Mouse (Mus musculus) hindbrain, embryonic 13.5 days (tissue): ENCODE results near the gene Cela1. TPM values are rescaled to one million over a fixed set of nuclear protein-coding genes. Genes with fewer than 3 reads are reported as not detected.

Experiments
- ATAC-seq: fragments of 200-750 bp; cut with Nextera tagmentation; 2 replicates; pipeline ENCODE4 v1.8.0; 2017; ENCODE audit warnings: moderate TSS enrichment; ENCODE audit not compliant: low FRiP score
- H3K27ac ChIP-seq: fragments of 300-500 bp; sonication (generic); 2 replicates; pipeline ENCODE4 v1.5.1; 2015; ENCODE audit warnings: inconsistent platforms, mild to moderate bottlenecking, moderate library complexity
- H3K27me3 ChIP-seq: fragments of 300-500 bp; sonication (generic); 2 replicates; pipeline ENCODE4 v1.6.1; 2015; ENCODE audit warnings: mild to moderate bottlenecking, inconsistent platforms
- H3K36me3 ChIP-seq: fragments of 300-500 bp; sonication (generic); 2 replicates; pipeline ENCODE4 v1.6.1; 2015; ENCODE audit warnings: mild to moderate bottlenecking, inconsistent platforms
- H3K4me1 ChIP-seq: fragments of 300-500 bp; sonication (generic); replicated peaks from 2 replicates; pipeline ENCODE4 v1.6.1; 2015; ENCODE audit warnings: inconsistent platforms
- H3K4me2 ChIP-seq: fragments of 300-500 bp; sonication (generic); 2 replicates; pipeline ENCODE4 v1.6.1; 2015; ENCODE audit warnings: inconsistent platforms, mild to moderate bottlenecking, moderate library complexity
- H3K4me3 ChIP-seq: fragments of 300-500 bp; sonication (generic); 2 replicates; pipeline ENCODE4 v1.5.1; 2015; ENCODE audit warnings: mild to moderate bottlenecking, inconsistent platforms
- H3K9ac ChIP-seq: fragments of 300-500 bp; sonication (generic); 2 replicates; pipeline ENCODE4 v1.6.1; 2015; ENCODE audit warnings: mild to moderate bottlenecking, inconsistent platforms
- H3K9me3 ChIP-seq: fragments of 300-500 bp; sonication (generic); 2 replicates; pipeline ENCODE4 v1.6.1; 2016; ENCODE audit warnings: inconsistent platforms
- WGBS: fragments of 180-500 bp; shearing (Covaris S2); methylation state at CpG from one replicate; pipeline ENCODE4 v1.1.7; 2015; 5-methylcytosine and 5-hydroxymethylcytosine counted together
- polyA plus RNA-seq: library from polyadenylated mRNA; unstranded; fragments of >200 nt; fragmentation: Nextera tagmentation; extraction: Ambion mirVana; gene quantifications from 2 replicates; pipeline ENCODE4 v1.2.1, GENCODE M21; 2015

Cela1 gene
- polyA plus RNA-seq, 1 experiment from 2014 or later, result 1.4 TPM

DNA sequence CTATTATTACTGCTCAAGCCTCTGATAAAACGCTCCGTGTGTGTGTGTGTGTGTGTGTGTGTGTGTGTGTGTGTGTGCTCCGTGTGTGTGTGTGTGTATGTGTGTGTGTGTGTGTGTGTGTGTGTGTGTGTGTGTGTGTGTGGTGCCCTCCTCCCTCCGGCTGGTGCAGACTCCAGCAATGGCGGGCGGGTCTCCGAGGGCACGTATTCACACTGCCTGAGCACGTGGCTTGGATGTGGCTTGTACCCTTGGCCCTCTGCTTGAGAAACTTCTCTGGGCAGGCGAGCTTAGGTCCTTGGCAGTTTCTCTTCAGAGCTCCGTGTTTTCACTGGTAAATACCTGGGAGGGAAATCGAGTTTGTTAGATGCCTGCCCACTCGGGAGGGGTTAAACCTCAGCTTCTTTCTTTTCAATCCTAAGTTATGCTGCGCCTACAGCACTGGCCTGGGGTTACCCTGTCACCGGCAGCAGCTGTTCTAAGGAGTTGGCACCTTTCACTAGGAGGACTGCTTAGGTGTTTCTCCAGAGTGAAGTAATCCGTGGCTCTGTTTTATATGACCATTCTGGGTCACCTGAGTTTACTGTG is 46.4 kb downstream of the Cela1 start:
- no peak for ATAC-seq
- no peak overlapping the region for H3K4me2 ChIP-seq
- WGBS, result 79% methylated on average over 12 of the region's 16 CpGs
- H3K27me3 ChIP-seq, result peaks cover 34% of the 10 kb centered on the region
- no peak overlapping the region for H3K27ac ChIP-seq
- H3K9me3 ChIP-seq, result no peaks in the 10 kb centered on the region
- H3K36me3 ChIP-seq, result no peaks in the 10 kb centered on the region
- no peak overlapping the region for H3K9ac ChIP-seq
- H3K4me1 ChIP-seq, result peaks cover 11% of the 10 kb centered on the region
- no peak overlapping the region for H3K4me3 ChIP-seq

DNA sequence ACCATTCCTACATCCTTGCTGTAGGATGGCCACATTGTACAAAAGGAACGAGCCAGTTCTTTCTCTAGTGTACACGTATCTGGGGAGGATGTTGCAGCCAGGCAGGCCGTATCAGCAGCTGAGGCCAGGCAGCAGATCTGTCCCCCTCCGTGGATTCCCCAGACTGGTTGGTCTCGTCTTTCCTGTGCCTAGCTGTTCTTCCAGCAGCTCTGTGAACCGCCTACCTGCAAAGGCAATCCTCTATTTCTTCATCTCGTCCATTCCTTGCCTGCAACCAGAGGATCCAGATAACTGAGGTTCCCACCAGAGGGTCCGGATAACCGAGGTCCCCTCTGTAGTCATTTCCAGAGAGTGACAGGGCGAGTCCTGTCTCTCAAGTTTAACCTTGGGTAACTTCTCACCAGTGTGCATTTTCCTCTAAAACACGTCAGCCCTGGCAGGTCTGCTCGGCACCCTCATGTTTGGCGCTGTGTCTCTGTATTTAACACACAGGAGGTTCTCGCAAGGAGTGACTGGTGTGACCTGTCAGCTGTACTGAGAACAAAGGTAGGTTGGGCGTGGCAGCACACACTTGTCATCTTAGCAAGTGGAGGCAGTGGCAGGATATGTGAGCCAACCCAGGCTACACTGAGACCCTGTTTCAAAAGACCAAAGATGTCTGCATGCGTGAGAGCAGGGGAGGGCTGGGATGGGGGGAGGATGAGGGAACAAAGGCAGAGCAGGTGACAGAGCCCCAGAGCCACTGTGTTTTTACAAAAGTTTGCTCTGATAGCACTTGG is 47.6 kb downstream of the Cela1 start:
- Histone ChIP-seq H3K27ac (no peak overlapping the region), H3K36me3 (no peaks in the 10 kb centered on the region), H3K4me2 (no peak overlapping the region), H3K9ac (no peak overlapping the region), H3K4me3 (no peak overlapping the region), H3K27me3 (peaks cover 45% of the 10 kb centered on the region), H3K4me1 (peaks cover 16% of the 10 kb centered on the region), H3K9me3 (no peaks in the 10 kb centered on the region)
- ATAC-seq, result no peak
- WGBS, result 81% methylated on average over 16 of the region's 16 CpGs

DNA sequence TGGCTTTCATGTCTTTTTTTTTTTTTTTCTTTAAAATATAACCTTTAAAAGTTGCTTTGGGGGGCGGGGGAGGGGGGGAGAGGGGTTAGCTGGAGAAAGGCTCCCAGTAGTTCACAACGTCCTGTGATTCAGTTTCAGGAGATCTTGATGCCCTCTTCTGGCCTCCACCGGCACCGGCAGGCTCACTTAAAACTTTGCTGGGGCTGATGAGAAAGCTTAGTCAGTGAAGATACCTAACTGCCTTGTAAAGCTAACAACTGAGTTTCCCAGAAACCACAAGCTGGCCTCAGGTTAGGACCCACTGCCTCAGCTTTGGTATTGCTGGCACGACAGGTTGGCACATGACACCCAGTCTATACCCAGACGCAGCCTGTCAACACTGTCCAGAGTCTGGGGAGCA is 50.1 kb downstream of the Cela1 start:
- H3K4me1 ChIP-seq, result peaks cover 16% of the 10 kb centered on the region
- ATAC-seq, result no peak
- peaks cover 68% of the 10 kb centered on the region for H3K27me3 ChIP-seq
- H3K4me3 ChIP-seq, result no peak overlapping the region
- no peak overlapping the region for H3K4me2 ChIP-seq
- H3K36me3 ChIP-seq, result no peaks in the 10 kb centered on the region
- H3K9ac ChIP-seq, result no peak overlapping the region
- no peaks in the 10 kb centered on the region for H3K9me3 ChIP-seq
- WGBS, result 20% methylated on average over 6 of the region's 6 CpGs
- no peak overlapping the region for H3K27ac ChIP-seq

DNA sequence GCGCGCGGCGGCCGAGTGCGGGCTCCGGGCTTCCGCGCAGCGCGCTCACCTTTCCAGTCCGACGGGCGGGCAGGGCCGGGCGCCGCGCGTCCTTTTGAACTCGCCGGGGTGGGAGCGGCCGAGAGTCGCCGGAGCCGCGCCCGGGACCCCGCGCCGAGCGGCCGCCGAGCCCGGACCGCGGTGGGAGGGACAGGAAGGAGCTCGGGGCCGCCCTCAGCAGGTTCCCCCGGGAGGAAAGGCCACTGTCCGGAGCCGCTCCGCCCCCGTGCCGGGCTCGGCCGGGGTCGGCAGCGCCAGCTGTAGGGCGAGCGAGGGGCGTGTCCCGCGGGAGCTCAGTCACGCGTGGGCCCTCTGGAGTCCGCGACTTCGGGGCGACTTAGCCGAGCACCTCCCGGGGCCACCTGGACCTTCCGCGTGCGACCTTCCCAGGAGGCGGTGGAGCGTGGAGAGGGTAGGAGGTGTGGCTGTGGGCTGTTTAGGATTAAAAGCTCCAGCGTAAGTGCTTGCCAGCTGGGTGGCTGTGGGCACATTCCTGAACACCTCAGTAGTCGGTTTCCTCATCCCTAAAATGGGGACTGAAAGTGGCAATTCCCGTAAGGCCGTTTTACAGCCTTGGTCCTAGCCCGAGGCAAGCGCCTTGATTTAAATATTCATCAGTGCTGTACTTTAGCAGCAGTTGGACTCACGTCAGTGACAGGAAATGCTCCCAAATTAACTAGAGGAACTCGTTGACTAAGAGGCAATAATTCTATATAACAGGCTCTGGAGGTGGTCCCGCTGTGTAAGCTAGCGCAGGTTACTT is 50.8 kb downstream of the Cela1 start, which contains the start of gene Smagp:
TSS of gene Smagp (minus strand) at position 241 of the 802 bp plus-strand sequence.
- H3K36me3 ChIP-seq, result no peaks in the 10 kb centered on the region
- H3K4me3 ChIP-seq, result peak within 1 kb of the TSS; percentile 47
- H3K27ac ChIP-seq, result no peak within 1 kb of the TSS
- H3K4me2 ChIP-seq, result peak within 1 kb of the TSS; percentile 72
- ATAC-seq, result no peak
- H3K4me1 ChIP-seq, result peaks cover 16% of the 10 kb centered on the region
- 1% methylated on average over 52 of the region's 77 CpGs for WGBS
- peak within 1 kb of the TSS; percentile 53 for H3K9ac ChIP-seq
- peaks cover 73% of the 10 kb centered on the region for H3K27me3 ChIP-seq
- H3K9me3 ChIP-seq, result no peaks in the 10 kb centered on the region

DNA sequence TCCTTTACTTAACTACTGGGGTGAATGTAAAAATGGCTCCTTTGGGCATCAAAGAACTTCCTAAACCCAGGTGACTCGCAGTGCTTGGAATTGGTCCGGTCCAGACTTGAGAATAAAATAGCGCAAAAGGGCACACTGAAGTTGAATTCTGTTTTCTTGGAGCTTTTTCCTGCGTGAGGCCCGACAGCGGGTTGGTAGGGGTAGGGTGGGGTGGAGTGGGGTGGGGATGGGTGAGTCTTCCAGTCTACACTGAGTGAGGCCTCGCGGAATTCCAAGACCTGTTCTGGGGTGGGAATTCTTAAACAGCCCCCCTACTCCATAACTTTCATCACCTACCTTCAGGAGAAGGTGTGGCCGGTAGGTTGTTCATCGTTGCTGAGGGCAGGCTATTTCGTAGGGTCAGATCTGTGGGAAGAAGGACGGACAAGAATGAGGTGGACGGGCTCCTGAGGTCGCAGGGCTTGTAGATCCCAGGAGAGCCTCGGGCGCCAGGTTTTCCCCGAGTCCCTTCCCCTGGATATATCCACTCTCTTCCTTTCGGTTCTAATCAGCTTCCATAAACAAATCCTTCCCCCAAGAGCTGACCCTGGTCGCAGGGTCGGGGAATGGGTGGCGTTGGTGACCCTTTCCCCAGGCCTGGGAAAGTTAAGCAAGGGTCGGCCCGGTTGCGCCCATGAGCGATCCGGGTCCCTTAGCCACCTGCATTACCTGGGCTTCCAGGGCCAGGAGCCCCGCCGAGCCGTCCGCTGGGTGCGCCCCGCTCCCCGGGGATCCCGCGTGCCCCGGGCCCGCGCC is 51.7 kb downstream of the Cela1 start:
- Histone ChIP-seq H3K9me3 (no peaks in the 10 kb centered on the region), H3K27ac (no peak overlapping the region), H3K27me3 (peaks cover 78% of the 10 kb centered on the region), H3K4me1 (peaks cover 16% of the 10 kb centered on the region), H3K4me3 (peak overlapping the region; percentile 47), H3K36me3 (no peaks in the 10 kb centered on the region), H3K9ac (peak overlapping the region; percentile 53), H3K4me2 (peak overlapping the region; percentile 72)
- 4% methylated on average over 38 of the region's 38 CpGs for WGBS
- no peak for ATAC-seq

DNA sequence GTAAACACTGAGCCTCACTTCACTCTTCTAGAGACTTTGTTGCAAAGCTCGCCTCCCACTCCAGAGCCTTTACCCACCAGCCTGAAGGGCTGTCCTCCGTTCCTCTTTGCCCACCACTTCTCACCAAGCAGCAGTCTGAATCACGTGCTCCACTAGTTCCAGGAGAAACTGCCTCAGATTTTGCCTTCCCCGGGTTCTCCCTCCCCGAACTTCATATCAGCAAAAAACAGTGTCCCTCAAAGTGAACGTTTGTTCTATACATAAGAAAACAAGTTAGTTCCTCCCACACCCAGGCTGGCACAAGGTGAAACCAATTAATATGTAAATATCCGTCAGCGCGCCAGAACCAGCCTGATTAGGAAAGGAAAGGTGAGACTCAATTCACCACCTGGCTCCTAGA is 52.5 kb downstream of the Cela1 start:
- WGBS, result 5% methylated on average over 9 of the region's 9 CpGs

DNA sequence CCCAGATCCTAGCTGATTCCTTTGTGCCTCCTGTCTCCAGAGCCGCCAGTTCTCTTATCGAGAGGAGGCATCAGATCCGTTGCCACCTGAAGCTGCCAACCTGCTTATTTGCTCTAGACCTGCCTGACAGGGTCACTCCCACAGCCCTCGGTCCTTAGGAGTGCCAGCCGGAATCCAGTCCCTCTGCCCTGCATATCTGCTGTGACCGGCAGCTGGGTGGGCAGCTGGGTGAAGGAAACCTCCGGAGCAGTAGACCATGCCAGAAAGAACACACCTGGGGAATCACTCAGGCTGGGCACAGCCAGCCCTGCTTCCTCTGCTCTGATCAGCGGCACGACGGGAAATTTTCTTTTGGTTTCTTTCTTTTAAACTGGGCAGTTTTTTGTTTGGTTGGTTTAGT is 54.4 kb downstream of the Cela1 start:
- Histone ChIP-seq H3K27me3 (peaks cover 65% of the 10 kb centered on the region), H3K36me3 (no peaks in the 10 kb centered on the region), H3K4me1 (peaks cover 17% of the 10 kb centered on the region), H3K9ac (no peak overlapping the region), H3K4me2 (no peak overlapping the region), H3K27ac (no peak overlapping the region), H3K4me3 (no peak overlapping the region), H3K9me3 (no peaks in the 10 kb centered on the region)
- WGBS, result 87% methylated on average over 10 of the region's 10 CpGs
- ATAC-seq, result no peak

More for the DNA sequence above, 52.5 kb downstream of the Cela1 start:
- Histone ChIP-seq H3K4me2 (no peak overlapping the region), H3K9me3 (no peaks in the 10 kb centered on the region), H3K4me1 (peaks cover 16% of the 10 kb centered on the region), H3K4me3 (no peak overlapping the region), H3K9ac (no peak overlapping the region), H3K27ac (no peak overlapping the region), H3K27me3 (peaks cover 75% of the 10 kb centered on the region), H3K36me3 (no peaks in the 10 kb centered on the region)
- no peak for ATAC-seq

DNA sequence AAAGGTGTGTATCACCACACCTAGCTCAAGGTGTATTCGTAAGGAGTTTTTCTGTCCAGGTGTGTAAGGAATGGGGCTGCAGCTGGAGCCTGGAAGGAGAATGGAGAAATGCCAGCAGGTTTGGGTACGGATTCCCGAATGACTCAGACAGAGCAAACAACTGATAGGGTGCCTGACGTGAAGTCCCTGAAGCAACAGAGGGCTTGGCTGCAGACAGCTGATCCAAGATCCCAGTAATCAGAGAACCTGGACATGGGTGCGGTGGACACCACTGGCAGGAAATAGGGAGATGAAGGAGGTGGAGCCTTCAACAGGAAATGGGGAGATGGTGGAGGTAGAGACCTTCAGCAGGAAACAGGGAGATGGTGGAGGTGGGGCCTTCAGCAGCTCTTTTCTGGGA is 55.4 kb downstream of the Cela1 start:
- Histone ChIP-seq H3K27ac (no peak overlapping the region), H3K4me3 (no peak overlapping the region), H3K9ac (no peak overlapping the region), H3K4me2 (no peak overlapping the region), H3K36me3 (no peaks in the 10 kb centered on the region), H3K9me3 (no peaks in the 10 kb centered on the region), H3K4me1 (peaks cover 22% of the 10 kb centered on the region), H3K27me3 (peaks cover 60% of the 10 kb centered on the region)
- 92% methylated on average over 5 of the region's 5 CpGs for WGBS
- ATAC-seq, result no peak

DNA sequence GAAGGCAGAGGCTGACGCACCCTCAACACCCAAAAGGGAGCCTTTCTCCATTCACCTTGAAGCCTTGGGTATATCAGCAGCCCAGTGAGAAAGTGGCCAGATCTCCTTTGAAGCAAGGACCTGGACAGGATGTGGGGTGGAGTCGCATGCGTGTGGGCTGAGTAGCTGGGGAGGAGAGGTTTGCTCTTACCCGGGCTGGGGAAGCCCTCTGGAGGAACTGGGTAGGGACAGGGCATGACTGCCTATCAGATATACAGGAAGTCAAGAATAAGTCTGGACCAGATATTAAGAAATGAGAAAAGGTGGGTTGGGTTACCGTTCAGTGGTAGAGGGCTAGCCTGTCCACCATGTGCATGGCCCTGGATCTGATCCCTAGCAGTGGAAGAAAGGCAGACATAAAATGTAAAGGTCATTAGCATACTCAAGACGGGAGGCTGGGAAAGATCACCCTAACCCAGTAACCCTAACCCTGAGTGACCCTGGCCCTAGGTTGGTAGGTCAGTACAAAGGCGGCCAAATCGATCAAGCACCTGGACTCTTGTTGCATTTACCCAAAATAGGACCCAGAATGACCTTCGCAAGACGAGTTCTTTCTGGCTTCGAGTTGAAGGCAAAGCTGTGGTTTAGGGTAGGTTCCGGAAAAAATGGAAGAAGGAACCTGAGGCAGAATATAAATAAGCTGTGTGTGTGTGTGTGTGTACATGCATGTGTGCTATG is 56.1 kb downstream of the Cela1 start:
- no peak overlapping the region for H3K4me2 ChIP-seq
- no peak for ATAC-seq
- 84% methylated on average over 12 of the region's 12 CpGs for WGBS

DNA sequence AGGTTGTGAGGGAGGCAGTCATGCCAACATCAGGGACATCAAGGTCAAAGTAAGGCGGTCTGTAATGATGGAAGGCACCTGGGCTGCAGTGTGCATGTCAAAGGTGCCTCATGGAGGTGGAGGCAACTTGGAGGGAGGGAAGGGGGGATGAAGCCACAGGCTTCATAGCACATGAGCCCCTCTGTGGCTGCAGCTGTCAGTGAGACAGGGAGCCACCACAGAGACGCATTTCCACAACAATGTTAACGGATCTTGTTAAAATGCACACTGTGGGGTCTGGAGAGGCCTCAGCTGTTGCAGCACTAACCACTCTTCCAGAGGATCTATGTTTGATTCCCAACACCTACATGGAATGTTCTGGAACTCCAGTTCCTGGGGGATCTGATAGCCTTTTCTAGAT is 57.6 kb downstream of the Cela1 start:
- no peak overlapping the region for H3K27ac ChIP-seq
- no peak overlapping the region for H3K4me3 ChIP-seq
- peaks cover 7% of the 10 kb centered on the region for H3K4me1 ChIP-seq
- 37% methylated on average over 3 of the region's 3 CpGs for WGBS
- H3K9ac ChIP-seq, result no peak overlapping the region
- no peaks in the 10 kb centered on the region for H3K9me3 ChIP-seq
- H3K36me3 ChIP-seq, result no peaks in the 10 kb centered on the region
- H3K4me2 ChIP-seq, result no peak overlapping the region
- H3K27me3 ChIP-seq, result peaks cover 38% of the 10 kb centered on the region
- no peak for ATAC-seq

More for the DNA sequence above, 56.1 kb downstream of the Cela1 start:
- Histone ChIP-seq H3K9me3 (no peaks in the 10 kb centered on the region), H3K27ac (no peak overlapping the region), H3K4me1 (peaks cover 15% of the 10 kb centered on the region), H3K36me3 (no peaks in the 10 kb centered on the region), H3K27me3 (peaks cover 53% of the 10 kb centered on the region), H3K4me3 (no peak overlapping the region), H3K9ac (no peak overlapping the region)

DNA sequence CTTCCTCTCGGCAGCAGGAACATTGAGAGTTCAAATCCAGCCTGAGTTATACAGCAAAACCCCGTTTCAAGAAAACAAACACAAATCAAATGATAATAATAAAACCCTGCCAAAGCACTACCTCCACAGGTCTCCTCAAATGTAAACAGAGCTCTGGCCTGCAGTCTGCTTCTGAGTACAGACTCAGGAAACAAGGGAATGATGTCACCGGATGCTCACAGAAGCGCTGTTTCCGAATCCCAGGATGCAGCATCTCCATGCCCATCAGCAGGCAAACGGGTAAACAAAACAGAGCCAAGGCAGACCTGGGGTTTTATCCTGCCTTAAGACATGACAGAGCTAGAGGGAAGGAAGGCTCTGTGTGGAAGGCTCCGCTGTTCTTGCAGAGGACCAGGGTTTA is 58.9 kb downstream of the Cela1 start:
- H3K4me1 ChIP-seq, result peaks cover 7% of the 10 kb centered on the region
- no peak overlapping the region for H3K9ac ChIP-seq
- no peaks in the 10 kb centered on the region for H3K36me3 ChIP-seq
- WGBS, result 49% methylated on average over 7 of the region's 7 CpGs
- H3K27ac ChIP-seq, result no peak overlapping the region
- H3K27me3 ChIP-seq, result peaks cover 26% of the 10 kb centered on the region
- no peak overlapping the region for H3K4me3 ChIP-seq
- ATAC-seq, result no peak
- H3K4me2 ChIP-seq, result no peak overlapping the region
- no peaks in the 10 kb centered on the region for H3K9me3 ChIP-seq
